In genomic region chr13:37517055-37517807, GRCm38 (mm10) we compare ENCODE assay signal across 15 mouse cellular contexts.
DNase-seq lines count a peak whose midpoint lies in the region; ATAC-seq and TF ChIP-seq lines count a peak whose summit lies in the region.
"Had no signal": no experiment of that assay in that cellular context is flagged by ENCODE, and none has a peak within 500 bp of the region (broad histone marks: within the 10 kb centered on the region; RNA-seq: fewer than 3 reads in every experiment).

No protein-coding gene starts in this region.

- no peak overlapping the region for H3K4me2 ChIP-seq in forebrain, embryonic 14.5 days (ENCODE audit: low read length)
- H3K4me2 ChIP-seq in myocyte (ENCODE audit: low read depth) = peak overlapping the region; percentile 5
- H3K4me2 ChIP-seq: kidney, embryonic 15.5 days had no signal

- H3K27me3 ChIP-seq in forebrain, embryonic 14.5 days (replicated peaks; ENCODE audit: control insufficient read depth, insufficient read depth, low read length) = no peaks in the 10 kb centered on the region
- H3K27me3 ChIP-seq in myocyte (ENCODE audit: control insufficient read depth, insufficient read depth, insufficient read length) = no peaks in the 10 kb centered on the region
- no peaks in the 10 kb centered on the region for H3K27me3 ChIP-seq in heart, adult 2 months (ENCODE audit: control insufficient read depth, insufficient read depth, low read length)
- H3K27me3 ChIP-seq: kidney, embryonic 15.5 days had no signal

- peak; percentile 47 for DNase-seq in embryo, embryonic 10 days (ENCODE audit: low spot score)
- no peak for DNase-seq in embryo, embryonic 9.5 days (ENCODE audit: extremely low spot score)
- peak; percentile 11 to 50 for DNase-seq in lung, postnatal 4 days
- no peak for DNase-seq in lung, postnatal 10 days
- DNase-seq in forebrain, embryonic 14.5 days (ENCODE audit: low spot score) = peak; percentile 68
- DNase-seq in heart, adult 2 months = no peak
- no peak for DNase-seq in heart, adult 18-20 months
- DNase-seq: adrenal gland, postnatal 25 days; cerebellum, postnatal 36 days; gastrocnemius, postnatal 25 days; layer of hippocampus, adult 9-11 months; right cerebral cortex, adult 18-20 months; thymus, adult 2 months had no signal

- TF ChIP-seq EP300 in heart, adult 2 months (IDR thresholded peaks at IDR 0.05; ENCODE audit: insufficient read depth, low read depth, low read length) = no peak

- no peak overlapping the region for H3K9ac ChIP-seq in forebrain, embryonic 14.5 days (ENCODE audit: low read length)
- no peak overlapping the region for H3K9ac ChIP-seq in heart, adult 2 months (ENCODE audit: low read depth, low read length)
- H3K9ac ChIP-seq: kidney, embryonic 15.5 days had no signal

- no peak for TF ChIP-seq CTCF in heart, adult 2 months (IDR thresholded peaks at IDR 0.05)

- H3K79me2 ChIP-seq in myocyte (ENCODE audit: control insufficient read depth, insufficient read depth) = no peaks in the 10 kb centered on the region
- no peaks in the 10 kb centered on the region for H3K79me2 ChIP-seq in heart, adult 2 months (replicated peaks; ENCODE audit: control insufficient read depth, insufficient read depth, low read length)

- intact Hi-C loops in heart, adult 2 months (cut with DNase I) = no loop called here

- H3K27ac ChIP-seq in forebrain, embryonic 14.5 days (ENCODE audit: low read depth, low read length) = no peak overlapping the region
- no peak overlapping the region for H3K27ac ChIP-seq in heart, adult 2 months
- H3K27ac ChIP-seq: kidney, embryonic 15.5 days had no signal

- H3K4me3 ChIP-seq in forebrain, embryonic 14.5 days (ENCODE audit: low read depth, low read length) = no peak overlapping the region
- no peak overlapping the region for H3K4me3 ChIP-seq in myocyte
- H3K4me3 ChIP-seq in heart, adult 2 months = no peak overlapping the region
- H3K4me3 ChIP-seq: kidney, embryonic 15.5 days had no signal

- 21% methylated on average over 14 of the region's 14 CpGs for WGBS in forebrain, embryonic 14.5 days
- WGBS in heart, adult 2 months = 85% methylated on average over 14 of the region's 14 CpGs

- H3K9me3 ChIP-seq in forebrain, embryonic 14.5 days (replicated peaks; ENCODE audit: control insufficient read depth, low read length) = no peaks in the 10 kb centered on the region
- H3K9me3 ChIP-seq: kidney, embryonic 15.5 days had no signal

- no peaks in the 10 kb centered on the region for H3K36me3 ChIP-seq in forebrain, embryonic 14.5 days (ENCODE audit: control insufficient read depth, insufficient read depth, low read length)
- H3K36me3 ChIP-seq in myocyte (ENCODE audit: control insufficient read depth, insufficient read depth) = no peaks in the 10 kb centered on the region
- H3K36me3 ChIP-seq in heart, adult 2 months (ENCODE audit: control insufficient read depth, insufficient read depth, low read length) = no peaks in the 10 kb centered on the region
- H3K36me3 ChIP-seq: kidney, embryonic 15.5 days had no signal

- ATAC-seq in forebrain, embryonic 14.5 days = peak; percentile 56

- H3K4me1 ChIP-seq in forebrain, embryonic 14.5 days (ENCODE audit: control insufficient read depth, insufficient read depth, low read length) = peaks cover 11% of the 10 kb centered on the region; the same call in 1 of the 2 replicates
- H3K4me1 ChIP-seq in heart, adult 2 months (ENCODE audit: control insufficient read depth, insufficient read depth, low read length) = peaks cover 6% of the 10 kb centered on the region

- no peak for TF ChIP-seq POLR2A in myocyte (IDR thresholded peaks at IDR 0.05; ENCODE audit: insufficient read length, low read depth)
- TF ChIP-seq POLR2A in heart, adult 2 months (IDR thresholded peaks at IDR 0.05; ENCODE audit: insufficient read depth, low read depth, low read length) = no peak

- H3ac ChIP-seq in myocyte (ENCODE audit: control insufficient read depth, insufficient read length) = no peak overlapping the region

TF ChIP-seq in myocyte, 11 proteins besides CTCF, POLR2A, EP300 and RAD21:
- TF ChIP-seq TCF3 (IDR thresholded peaks at IDR 0.05; ENCODE audit: insufficient read length, low read depth) (no peak), MYOG (IDR thresholded peaks at IDR 0.05; ENCODE audit: control insufficient read depth in 1 of 3, insufficient read depth in 1 of 3, insufficient read length in 2 of 3, low read depth in 2 of 3) (no peak)
TF ChIP-seq in myocyte: peak in this region for 0.

Comparison
In these comparisons a context has a peak if more than half of its experiments do, and no peak if none do; other contexts are left out.
1. DNase-seq: peak in embryo, embryonic 10 days (single experiment), lung, postnatal 4 days (2 of 2) and forebrain, embryonic 14.5 days (single experiment); none in embryo, embryonic 9.5 days (single experiment), lung, postnatal 10 days (single experiment), heart, adult 2 months (0 of 2) and heart, adult 18-20 months (0 of 2).